Mouse (Mus musculus) ES-CJ7 (cell line): ENCODE measurements around the gene Chd8.
A peak's percentile ranks its signal among the peaks of the same experiment; 100 is the strongest.

ENCODE experiments used
- DNase-seq: peaks from one replicate; pipeline ENCODE4 v3.0.0; 2011; ENCODE audit warnings: low read depth, low spot score

Chd8 gene

DNA sequence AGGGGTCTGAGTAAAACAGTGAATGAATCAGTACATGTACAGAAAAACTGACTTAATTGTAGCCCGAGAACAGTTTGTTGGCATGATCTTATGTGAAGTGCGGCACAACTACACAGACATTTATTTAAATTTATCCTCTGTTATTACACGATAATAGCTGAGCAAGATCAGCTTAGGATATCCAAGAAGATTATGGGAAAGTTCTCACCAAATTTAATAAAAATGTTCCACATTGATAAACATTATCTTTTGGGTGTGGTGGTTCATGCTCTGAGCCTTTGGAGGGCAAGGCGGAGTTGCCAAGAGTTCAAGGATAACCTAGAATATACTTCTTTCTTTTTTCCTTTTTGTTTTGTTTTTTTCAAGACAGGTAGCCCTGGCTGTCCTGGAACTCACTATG, 58.2 kb downstream of the Chd8 start:
- DNase-seq = no peak

DNA sequence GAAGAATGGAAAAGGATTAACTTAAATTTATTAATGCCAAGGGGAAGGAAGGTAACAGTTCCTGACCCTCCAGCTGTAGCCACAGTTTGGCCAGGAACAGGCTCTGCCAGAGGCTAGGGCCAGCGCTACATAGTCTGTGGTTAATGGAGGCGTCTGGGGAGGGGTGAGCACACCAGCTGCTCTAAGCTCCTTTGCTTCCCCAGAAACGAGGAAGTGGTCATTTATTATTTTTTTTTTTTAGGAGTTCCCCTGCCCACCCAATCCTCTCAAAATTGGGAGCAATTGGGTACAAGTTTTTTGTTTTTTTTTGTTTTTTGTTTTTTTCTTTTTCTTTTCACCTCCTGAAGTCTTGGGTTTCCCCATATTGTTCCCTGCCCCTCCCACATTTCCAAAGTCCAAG, 59.4 kb downstream of the Chd8 start:
- DNase-seq = no peak

DNA sequence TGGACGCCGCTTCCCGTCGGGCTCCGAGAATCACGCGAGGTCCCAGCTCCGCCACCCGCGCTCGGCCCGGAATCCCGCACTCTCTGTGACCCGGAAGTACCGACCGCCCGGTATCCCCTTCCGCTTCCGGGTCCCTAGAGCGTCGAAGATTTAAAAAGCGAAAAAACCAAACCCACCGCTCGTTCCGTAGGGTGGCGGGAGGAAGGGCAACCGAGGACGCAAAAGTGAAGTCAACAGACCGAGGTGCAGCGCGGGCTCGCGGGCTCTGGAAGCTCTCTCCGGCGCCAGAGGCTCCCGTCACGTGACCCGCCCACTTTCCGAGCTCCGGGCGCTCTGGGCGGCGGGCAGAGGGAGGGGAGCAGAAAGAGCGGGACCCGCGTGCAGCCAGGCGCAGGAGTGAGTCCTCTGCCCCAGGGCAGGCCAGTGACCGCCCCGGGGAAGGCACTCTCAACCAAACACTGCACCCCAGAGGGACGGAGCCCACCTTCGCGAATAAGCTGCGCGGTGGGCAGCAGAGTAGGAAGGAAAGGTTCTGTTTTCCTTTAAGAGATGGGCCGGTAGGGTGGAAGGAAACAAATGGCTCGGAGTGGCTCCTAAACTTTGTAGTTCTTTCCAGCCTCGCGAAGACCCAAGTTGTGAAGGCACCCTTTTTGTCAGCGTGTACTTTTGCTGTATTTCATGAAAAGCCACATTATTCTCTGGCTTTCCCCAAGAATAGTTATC, 60.3 kb downstream of the Chd8 start, which contains the start of gene Supt16:
Gene Supt16, minus strand, starts transcription at position 261 of the 723 bp plus-strand sequence.
- peak; percentile 89 for DNase-seq

GRCm38 (mm10) chr14:52196230-52197155, 61.1 kb downstream of the Chd8 start:
- peak; percentile 23 for DNase-seq

DNA sequence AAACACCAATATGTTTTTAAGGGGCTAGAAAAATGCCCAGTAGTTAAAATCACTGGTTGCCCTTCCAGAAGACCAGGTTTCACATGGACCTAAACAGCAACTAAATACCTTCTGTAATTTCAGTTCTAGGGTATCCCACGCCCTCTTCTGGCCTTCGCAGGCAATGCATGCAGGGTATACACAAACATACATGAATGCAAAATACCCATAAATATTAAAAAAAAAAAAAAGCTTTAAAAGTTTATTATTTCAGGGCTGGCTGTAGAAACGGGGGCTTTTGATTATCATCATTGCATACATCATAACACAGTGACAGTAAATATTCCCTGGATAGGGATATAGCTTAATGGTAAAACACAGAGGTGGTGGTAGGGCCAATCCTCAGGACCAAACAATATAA, 61.9 kb downstream of the Chd8 start:
- peak; percentile 75 for DNase-seq

GRCm38 (mm10) chr14:52190740-52191359, 66.7 kb downstream of the Chd8 start:
- DNase-seq = peak; percentile 76

DNA sequence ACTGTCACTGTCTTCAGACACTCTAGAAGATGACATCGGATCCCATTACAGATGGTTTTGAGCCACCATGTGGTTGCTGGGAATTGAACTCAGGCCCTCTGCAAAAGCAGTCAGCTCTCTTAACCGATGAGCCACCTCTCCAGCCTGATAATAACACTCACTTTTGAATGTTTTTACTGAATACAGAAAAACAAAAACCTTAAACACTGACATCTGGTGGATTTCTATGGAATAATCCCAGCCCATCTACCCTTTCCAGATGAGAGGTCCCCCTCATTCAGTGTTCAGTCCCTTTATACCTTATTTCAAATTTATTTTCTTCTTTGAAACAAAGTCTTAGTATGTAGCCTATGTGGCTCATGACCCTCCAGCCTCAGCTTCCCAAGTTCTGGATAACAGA, 68.1 kb downstream of the Chd8 start:
- no peak for DNase-seq

DNA sequence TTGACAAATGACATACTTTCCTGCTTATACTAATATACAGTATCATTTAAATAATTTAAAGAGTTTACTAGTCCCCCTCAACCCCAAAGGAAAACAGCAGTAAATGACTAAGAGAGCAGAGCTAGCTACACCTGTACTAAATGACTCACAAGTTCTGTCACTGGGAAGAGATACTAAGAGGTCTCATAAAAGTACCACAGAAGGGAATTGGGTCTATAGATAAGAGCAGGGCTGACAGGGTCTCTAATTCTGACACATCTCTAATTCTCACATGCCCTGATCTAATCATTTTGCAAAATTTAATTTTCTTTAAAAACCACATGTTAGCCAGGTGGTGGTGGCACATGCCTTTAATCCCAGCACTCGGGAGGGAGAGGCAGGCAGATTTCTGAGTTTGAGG, 68.8 kb downstream of the Chd8 start:
- no peak for DNase-seq

- DNase-seq = no peak
Observed at GRCm38 (mm10) chr14:52166571-52166970, 91.0 kb downstream of the Chd8 start.

DNA sequence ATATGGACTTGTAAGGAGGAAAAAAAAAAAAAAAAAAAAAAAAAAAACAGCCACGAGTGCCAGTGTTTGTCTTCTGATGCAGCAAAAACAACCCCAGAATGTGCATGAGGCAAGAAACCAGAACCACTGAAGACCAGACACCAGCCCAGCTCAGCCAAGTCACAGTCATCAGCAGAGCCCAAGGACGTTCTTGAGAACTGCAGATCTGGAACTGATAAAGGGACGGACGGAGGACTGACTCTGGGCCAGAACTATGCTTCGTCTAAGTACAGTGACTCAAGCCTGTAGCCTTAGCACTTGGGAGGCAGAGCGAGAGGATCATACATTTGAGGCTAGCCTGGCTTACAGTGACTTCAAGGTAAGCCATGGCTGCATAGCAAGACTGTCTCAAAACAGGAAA, 96.7 kb downstream of the Chd8 start:
- no peak for DNase-seq

DNA sequence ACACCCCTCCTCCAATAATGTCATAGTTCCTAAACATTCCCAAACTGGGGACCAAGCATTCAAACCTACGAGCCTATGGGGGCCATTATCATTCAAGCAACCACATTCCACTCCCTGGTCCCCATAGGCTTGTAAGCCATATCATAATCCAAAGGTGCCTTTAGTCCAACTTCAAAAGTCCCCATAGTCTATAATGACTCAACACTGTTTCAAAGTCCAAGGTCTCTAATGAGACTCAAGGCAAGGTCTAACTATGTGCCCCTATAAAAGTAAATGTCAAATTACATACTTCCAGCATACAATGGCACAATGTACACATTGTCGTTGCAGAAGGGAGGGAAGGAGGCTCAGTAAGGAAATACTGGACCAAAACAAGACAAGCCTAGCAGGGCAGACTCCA, 102.6 kb downstream of the Chd8 start:
- DNase-seq = no peak

GRCm38 (mm10) chr14:52152613-52153012, 105.0 kb downstream of the Chd8 start:
- DNase-seq = no peak

- no peak for DNase-seq
Observed at GRCm38 (mm10) chr14:52152179-52152578, 105.4 kb downstream of the Chd8 start.

DNA sequence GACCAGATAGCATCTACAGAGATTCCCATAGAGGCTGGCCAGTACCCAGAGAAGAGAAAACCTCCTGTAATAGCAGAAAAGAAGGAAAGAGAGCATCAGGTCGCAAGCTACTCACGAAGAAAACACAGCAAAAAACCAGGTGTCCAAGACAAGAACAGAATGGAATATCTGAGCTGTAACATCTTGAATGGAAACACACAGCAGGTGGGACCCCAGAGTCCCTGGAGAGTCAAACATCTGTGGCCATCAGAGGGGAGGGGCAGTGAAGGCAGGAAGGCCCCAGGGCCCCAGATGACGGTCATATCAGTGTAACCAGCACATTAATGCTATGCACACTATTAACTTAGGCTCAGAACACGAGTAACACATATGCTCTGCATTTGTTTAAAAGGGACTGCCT, 107.7 kb downstream of the Chd8 start:
- no peak for DNase-seq
